Mouse (Mus musculus) gastrocnemius, postnatal 10 days (tissue): Measurements from ENCODE around the gene Hs3st5. TPM values are rescaled to one million over a fixed set of nuclear protein-coding genes. Genes with fewer than 3 reads are reported as not detected.
"Not testable (repeated sequence)": the region's sequence is repeated elsewhere in the genome, so short reads cannot be mapped to it uniquely, and the experiment has no call there.

Experiments
- DNase-seq: peaks from one replicate; pipeline ENCODE4 v3.0.0; 2021; ENCODE audit warnings: mixed read lengths
- long read RNA-seq, 2 experiments: library from polyadenylated mRNA; stranded (forward); transcript quantifications; one replicate each; pipeline ENCODE4 v2.0.0; 2021
- total RNA-seq, 2 experiments: library from RNA; stranded (reverse); gene quantifications; 2 replicates each; pipeline ENCODE4 v1.2.3; 2021

Hs3st5 gene
- under 1 TPM; 0.43 to 0.49 TPM for total RNA-seq
- long read RNA-seq, experiment 1 = 0 reads
- long read RNA-seq, experiment 2, partial matches to known transcripts = 2 of 2 reads
- long read RNA-seq, experiment 2, other reads (novel, unspliced or antisense) = 0 of 2 reads

- DNase-seq = peak; percentile 43
Measured at GRCm38 (mm10) chr10:36506727-36507555, at the start of gene Hs3st5. Gene Hs3st5, plus strand, starts transcription at chr10:36506814.

- no peak for DNase-seq
Measured at GRCm38 (mm10) chr10:36468664-36469063, 38.0 kb upstream of the Hs3st5 start.

DNA sequence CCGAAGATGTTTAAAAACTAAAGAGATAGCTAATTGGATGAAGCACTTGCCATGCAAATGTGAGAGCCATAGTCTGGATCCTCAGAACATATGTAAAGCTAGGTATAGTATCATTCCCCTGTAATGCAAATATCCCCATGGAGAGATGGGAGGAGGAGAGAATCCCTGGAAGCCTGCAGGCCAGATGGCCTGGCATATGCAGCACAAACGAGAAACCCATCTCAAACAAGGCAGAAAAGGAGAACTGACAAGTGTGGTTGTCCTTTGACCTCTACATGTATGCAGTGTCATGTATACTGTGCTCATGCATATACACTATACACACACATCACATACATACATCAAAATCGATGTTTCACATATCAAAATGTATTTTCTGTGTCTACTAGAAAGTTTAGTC, 35.5 kb upstream of the Hs3st5 start:
- DNase-seq = no peak

GRCm38 (mm10) chr10:36474834-36475233, 31.8 kb upstream of the Hs3st5 start:
- DNase-seq = no peak

- no peak for DNase-seq
Measured at GRCm38 (mm10) chr10:36477543-36477942, 29.1 kb upstream of the Hs3st5 start.

DNA sequence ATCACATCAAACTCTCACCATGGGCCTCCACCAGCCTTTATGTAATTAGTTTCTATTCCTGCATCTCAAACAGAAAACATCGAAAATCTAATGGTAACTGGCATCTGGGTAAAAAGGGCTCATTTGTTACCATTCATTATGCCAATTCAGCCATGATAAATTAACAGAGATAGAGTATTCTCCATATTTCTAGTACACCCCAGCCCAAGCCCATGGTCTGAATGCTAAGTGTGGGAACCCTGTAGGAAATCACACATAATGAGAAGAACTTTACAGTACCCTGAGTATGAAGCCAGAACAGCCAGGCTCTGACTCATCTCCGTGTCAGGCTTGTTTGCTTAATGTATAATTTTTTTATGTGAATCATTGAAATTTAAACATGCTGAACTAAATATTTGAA, 23.3 kb upstream of the Hs3st5 start:
- DNase-seq = no peak

- DNase-seq = no peak
Measured at GRCm38 (mm10) chr10:36484011-36484410, 22.6 kb upstream of the Hs3st5 start.

GRCm38 (mm10) chr10:36484728-36485300, 21.8 kb upstream of the Hs3st5 start:
- DNase-seq = no peak

DNA sequence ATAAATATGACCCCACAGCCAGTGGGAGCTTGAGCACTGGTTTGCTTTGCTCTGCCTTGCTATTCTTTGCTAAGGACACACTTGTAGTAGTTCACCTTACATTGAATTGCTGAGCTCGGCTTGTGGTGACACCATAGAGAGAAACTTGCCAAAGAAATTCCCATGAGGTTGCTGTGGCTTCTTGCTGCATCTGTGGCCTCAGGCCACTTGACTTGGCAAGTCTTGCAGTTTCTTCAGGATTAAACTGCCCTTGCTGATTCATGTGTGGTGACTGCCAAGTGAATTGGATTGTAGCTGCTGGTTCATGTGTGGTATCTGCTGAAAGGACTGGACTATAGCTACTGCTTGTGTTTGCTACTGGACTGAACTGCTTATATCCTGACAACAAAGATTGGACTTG, 13.0 kb upstream of the Hs3st5 start:
- DNase-seq = no peak

DNA sequence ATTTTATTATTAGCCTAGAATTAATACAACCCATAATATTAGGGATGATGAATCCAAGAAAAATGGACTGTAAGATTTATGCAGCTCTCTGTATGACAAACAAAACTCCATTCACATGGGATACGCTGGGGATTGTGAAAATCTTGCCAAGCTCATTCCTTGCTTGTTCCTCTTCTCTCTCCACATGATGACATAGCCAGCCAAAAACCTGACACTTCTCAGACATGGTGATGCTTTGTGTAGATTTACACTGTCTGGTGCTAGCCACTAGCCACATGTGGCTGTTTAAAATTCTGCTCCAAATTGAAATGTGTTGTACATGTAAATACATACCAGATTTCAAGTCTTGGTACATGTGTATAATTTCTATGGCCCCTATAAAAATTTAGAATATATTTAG, 6.9 kb upstream of the Hs3st5 start:
- DNase-seq = no peak

- DNase-seq = no peak
Measured at GRCm38 (mm10) chr10:36506033-36506726, 434 bp upstream of the Hs3st5 start.

DNA sequence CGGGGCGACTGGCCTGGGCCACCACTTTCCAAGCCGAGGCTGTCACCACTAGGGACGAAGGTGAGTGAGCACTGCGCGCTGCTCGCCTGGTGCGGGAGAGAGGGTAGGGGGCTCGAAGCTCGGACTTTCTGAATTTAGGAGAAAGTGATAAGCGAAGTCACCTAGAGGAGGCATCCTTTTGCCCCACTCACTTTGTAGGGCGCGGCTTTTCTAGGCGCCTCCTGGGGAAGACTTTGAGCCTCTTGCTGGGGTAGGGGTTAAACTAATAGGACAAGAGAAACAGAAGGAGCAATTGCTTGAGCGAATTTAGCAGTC, 899 bp downstream of the Hs3st5 start:
- no peak for DNase-seq

DNA sequence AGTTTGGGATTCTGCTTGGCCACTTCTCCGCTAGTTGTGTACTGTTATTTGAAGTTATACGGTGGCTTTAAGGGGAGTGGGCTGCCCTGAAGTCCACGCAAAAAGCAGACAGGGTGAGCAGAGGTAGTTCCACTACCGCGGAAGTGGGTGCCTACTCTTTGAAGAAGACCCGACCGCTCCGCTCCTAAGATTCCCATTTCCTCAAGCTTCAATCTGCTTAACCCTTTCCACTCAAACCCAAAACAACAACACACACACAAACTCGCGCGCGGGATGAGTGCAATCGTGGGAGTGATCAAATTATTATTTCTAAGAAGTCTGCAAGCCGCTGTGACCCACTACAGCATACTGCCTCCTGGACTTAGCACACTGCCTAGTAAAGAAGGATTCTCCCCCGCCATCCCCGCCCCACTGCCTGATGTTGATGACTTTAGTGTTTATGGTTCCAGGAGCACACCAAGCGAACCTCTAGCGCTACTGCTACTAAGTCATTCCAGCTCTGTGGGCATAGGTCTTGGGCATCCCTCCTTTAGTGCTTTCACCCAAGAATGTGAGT, 1.5 kb downstream of the Hs3st5 start:
- DNase-seq = no peak

DNA sequence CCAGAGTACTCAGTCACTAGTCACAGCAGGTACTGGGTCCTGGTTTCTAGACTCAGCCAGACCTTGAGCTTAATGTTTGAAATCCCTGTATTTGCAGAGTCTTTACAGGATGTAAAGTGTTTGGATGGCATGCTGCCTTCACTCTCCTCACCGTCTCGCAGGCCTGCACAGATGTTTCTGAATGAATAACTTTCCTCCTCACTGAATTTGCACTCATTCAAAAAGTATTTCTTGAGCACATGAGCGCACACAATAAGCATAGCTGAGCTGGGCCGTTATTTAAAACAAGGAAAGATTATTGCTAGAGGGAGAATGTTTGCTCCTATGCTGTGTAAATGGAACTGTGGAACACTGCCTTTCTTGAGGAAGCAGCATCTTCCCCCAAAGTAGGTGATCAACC, 2.9 kb downstream of the Hs3st5 start:
- DNase-seq = no peak

GRCm38 (mm10) chr10:36523881-36524280, 17.3 kb downstream of the Hs3st5 start:
- DNase-seq = no peak

- no peak for DNase-seq
Measured at GRCm38 (mm10) chr10:36533633-36534335, 27.2 kb downstream of the Hs3st5 start.

GRCm38 (mm10) chr10:36546622-36547021, 40.0 kb downstream of the Hs3st5 start:
- no peak for DNase-seq

- DNase-seq = not testable (repeated sequence)
Measured at GRCm38 (mm10) chr10:36547713-36548112, 41.1 kb downstream of the Hs3st5 start.

DNA sequence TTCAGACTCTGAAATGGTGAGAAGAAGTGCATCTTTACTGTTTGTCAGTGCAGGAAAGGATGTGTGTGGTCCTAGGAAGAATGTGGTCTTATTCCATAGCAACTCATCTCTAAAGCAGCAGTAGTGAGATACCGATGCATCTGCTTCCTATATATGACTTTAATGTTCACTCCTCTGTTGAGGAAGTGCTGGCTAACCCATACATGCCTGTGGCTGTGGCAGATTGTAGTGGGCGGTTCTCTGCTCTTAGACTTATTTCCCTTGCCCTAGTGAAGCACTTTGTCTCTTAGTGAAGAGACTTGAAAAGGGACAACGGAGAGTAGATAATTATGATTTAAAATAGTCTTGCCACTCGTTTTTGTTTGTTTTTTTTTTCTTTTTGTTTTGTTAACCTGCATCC, 47.4 kb downstream of the Hs3st5 start:
- no peak for DNase-seq

GRCm38 (mm10) chr10:36554941-36555888, 48.6 kb downstream of the Hs3st5 start:
- DNase-seq = no peak

- no peak for DNase-seq
Measured at GRCm38 (mm10) chr10:36556128-36556527, 49.5 kb downstream of the Hs3st5 start.
